Mouse (Mus musculus) fat pad, adult 2 months (tissue): ENCODE measurements at regions not wholly inside any gene's neighbourhood (a gene's known extent, or its start where the extent isn't known, plus 50 kb on each side); places are given as distances from the start of the nearest gene placed in this dataset.
"Not testable (repeated sequence)": the region's sequence is repeated elsewhere in the genome, so short reads cannot be mapped to it uniquely, and the experiment has no call there.

Experiments used
- DNase-seq: peaks from one replicate; pipeline ENCODE4 v3.0.0-alpha.2; 2011; ENCODE audit warnings: low read depth, low spot score; ENCODE audit errors: extremely low read depth

DNA sequence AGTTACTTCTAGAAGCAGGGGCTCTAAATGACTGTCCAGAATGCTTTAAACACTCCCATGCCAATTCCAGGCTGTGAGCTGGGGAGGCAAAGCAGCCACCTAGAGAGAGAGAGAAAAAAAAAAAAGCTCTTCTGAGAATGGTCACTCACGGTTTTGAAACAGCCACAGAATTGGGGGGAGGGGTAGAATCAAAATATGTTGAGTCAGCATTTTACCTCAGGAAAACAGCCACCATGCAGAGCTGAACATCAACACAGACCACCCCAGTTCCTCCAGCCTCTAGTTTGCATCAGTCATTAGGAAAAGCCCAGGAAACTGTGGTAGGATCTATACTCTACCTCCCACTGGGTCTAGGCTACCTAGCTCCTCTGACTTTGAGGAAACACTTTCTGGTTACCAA lies 124.1 kb upstream of the Gm5150 start:
- DNase-seq: no peak

DNA sequence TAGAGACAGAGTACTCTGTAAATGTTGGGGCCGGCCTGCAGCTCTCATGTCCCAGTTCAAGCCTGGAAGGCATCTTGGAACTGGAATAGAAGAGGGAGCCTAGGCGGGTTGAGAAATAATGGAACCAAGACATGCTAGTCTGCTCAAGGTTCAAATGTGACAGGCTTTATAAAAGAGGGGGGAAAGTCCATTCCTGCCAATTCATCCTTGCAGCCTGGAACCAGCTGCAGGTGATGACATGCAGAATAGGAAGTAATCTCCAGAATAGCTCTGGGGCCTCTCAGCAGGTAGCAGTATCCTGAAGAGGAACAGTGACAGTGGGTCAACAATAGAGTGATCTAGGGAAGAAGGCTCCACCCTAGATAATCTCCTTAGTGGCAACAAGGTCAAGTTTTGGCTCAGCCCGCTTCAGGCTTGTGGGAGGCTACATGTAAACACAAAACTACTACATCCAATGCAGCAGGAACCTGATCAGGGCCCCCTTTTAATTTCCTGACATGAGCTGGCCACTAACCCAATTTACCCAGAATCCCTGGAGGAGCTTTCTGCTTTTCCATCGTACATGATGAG lies 119.2 kb upstream of the Gm5150 start:
- peak; percentile 25 for DNase-seq

DNA sequence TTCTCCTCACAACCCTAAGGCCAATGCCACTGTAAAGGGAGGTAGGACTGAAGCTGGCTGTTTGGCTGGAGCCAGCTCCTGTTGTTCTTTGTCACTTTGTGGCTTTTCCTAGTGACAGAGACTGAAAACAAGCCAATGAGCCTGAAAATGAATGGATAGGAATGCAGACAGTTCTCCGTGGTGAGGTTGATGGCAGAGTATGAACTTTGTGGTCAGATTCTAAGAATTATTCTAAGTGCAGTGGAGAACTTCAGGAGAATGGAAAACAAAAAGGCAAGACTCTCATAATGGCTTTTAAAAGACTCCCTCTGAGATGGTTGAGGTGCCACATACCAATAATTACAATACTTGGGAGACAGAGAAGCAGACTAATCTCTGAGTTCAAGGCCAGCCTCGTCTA lies 109.7 kb upstream of the Gm5150 start:
- DNase-seq: no peak

DNA sequence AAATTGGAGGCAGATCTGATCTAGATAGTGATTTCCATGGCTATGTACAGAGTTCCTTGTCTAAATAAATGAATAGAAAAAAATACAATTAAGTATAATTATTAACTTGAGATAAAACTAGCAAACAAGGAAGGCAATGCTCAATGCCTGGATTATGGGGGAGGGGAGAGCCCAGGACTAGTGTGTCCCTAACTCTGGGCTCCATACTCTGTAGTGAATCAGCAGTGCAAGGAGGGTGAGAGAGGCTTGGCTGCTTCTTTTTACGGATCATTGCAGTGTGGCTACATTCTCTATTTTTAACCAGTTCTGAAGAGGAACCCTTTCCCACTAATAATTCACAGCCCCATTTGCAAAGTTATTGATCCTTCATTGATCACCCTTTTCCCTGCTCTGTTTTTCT lies 101.3 kb upstream of the Gm5150 start:
- no peak for DNase-seq

GRCm38 (mm10) chr3:16105080-16105479 lies 98.8 kb upstream of the Gm5150 start:
- no peak for DNase-seq

DNA sequence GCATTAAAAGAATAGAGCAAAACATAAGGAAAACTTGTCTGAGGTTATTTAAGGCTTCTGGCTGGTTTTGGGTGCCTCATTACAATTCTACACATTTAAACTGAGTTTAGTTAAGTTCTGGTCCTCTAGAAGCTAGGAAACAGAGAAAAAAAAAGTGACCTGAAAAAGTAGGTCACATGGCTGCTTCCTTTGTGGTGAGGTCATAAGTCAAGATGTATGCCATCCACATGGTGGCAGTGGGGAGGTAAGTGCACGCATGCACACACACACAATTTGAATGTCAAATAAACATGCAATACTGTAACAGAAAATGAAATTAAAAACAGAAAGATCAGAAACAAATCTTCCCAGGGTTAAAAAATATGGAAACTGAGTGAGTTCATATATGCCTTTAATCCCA lies 96.9 kb upstream of the Gm5150 start:
- DNase-seq: no peak

- DNase-seq: no peak
These were observed 80.3 kb upstream of the Gm5150 start for GRCm38 (mm10) chr3:16086550-16086949.

DNA sequence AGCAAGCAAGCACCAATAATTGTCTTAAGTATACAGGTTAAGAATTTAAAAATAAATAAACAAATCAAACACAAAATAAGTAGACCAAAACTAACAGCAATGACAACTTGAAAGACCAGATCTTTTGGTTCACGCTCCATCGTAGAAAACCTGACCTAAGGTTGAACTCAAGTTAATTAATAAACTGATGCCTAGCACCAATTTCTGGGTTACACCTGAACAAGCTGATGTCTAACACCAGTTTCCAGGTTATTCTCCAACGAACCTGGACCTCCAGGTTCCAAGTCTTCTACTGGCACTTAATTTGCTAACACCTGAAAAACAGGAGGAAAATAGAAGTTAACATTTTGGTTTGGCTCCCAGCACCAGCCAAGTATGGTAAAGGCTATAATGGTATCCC lies 79.1 kb upstream of the Gm5150 start:
- DNase-seq: no peak

GRCm38 (mm10) chr3:16079178-16079577 lies 72.9 kb upstream of the Gm5150 start:
- no peak for DNase-seq

DNA sequence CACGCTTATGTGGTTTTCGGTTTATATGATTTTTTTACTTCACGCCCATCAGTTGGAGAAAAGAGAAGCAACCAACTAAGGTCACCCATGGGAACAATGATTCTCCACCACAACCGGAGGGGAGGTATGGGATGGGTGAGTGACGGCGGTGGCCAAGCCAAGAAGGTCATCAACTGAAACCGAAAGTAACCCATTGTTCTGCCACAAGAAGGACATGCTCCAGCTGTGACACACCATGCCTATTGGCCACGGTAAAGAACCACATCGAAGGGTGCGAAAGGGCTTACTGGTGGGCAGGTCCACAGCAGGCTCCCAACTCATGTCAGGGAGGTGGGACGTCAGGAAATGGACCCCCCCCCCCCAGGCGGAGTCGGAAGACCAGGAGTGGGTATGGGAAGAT lies 65.7 kb upstream of the Gm5150 start:
- no peak for DNase-seq

- DNase-seq: no peak
These were observed 64.7 kb upstream of the Gm5150 start for GRCm38 (mm10) chr3:16070963-16071362.

GRCm38 (mm10) chr3:16057709-16058108 lies 51.5 kb upstream of the Gm5150 start:
- not testable (repeated sequence) for DNase-seq
